Mouse (Mus musculus): ENCODE measurements at regions not wholly inside any gene's neighbourhood (a gene's known extent, or its start where the extent isn't known, plus 50 kb on each side); places are given as distances from the start of the nearest gene placed in this dataset.

GRCm38 (mm10) chr6:78228883-78229282 is 141.6 kb upstream of the Reg3b start:
- H3K4me1 ChIP-seq (ENCODE audit: control insufficient read depth, insufficient read depth, low read length), result no peaks in the 10 kb centered on the region
- DNase-seq (ENCODE audit: low spot score), result no peak
- no peak overlapping the region for H3K9ac ChIP-seq (ENCODE audit: low read depth, low read length, severe bottlenecking)

GRCm38 (mm10) chr6:78244404-78244803 is 126.1 kb upstream of the Reg3b start:
- WGBS, result 58% methylated on average over 1 of the region's 1 CpGs
- Histone ChIP-seq H3K4me1 (ENCODE audit: control insufficient read depth, insufficient read depth, low read length) (no peaks in the 10 kb centered on the region), H3K27me3 (ENCODE audit: control insufficient read depth, insufficient read depth, low read length) (no peaks in the 10 kb centered on the region), H3K4me3 (replicated peaks; ENCODE audit: low read length) (no peak overlapping the region), H3K9me3 (ENCODE audit: control insufficient read depth, low read length) (no peaks in the 10 kb centered on the region), H3K36me3 (ENCODE audit: control insufficient read depth, insufficient read depth, low read length) (no peaks in the 10 kb centered on the region), H3K27ac (replicated peaks; ENCODE audit: low read depth, low read length) (no peak overlapping the region), H3K9ac (ENCODE audit: low read depth, low read length, severe bottlenecking) (no peak overlapping the region), H3K4me2 (replicated peaks; ENCODE audit: low read depth, low read length, severe bottlenecking) (no peak overlapping the region)
- ATAC-seq (ENCODE audit: low FRiP score, low read depth) (no peak), DNase-seq (ENCODE audit: low spot score) (no peak)
- TF ChIP-seq POLR2A (IDR thresholded peaks at IDR 0.05; ENCODE audit: borderline replicate concordance, extremely low read depth, insufficient read depth, insufficient read length), result no peak

More at GRCm38 (mm10) chr6:78228883-78229282, 141.6 kb upstream of the Reg3b start:
- TF ChIP-seq POLR2A (IDR thresholded peaks at IDR 0.05; ENCODE audit: borderline replicate concordance, extremely low read depth, insufficient read depth, insufficient read length), result no peak
- H3K9me3 ChIP-seq (ENCODE audit: control insufficient read depth, low read length), result no peaks in the 10 kb centered on the region
- H3K36me3 ChIP-seq (ENCODE audit: control insufficient read depth, insufficient read depth, low read length), result no peaks in the 10 kb centered on the region
- H3K27me3 ChIP-seq (ENCODE audit: control insufficient read depth, insufficient read depth, low read length), result no peaks in the 10 kb centered on the region
- H3K4me3 ChIP-seq (replicated peaks; ENCODE audit: low read length), result no peak overlapping the region
- H3K27ac ChIP-seq (replicated peaks; ENCODE audit: low read depth, low read length), result no peak overlapping the region
- no peak overlapping the region for H3K4me2 ChIP-seq (replicated peaks; ENCODE audit: low read depth, low read length, severe bottlenecking)
- no peak for ATAC-seq (ENCODE audit: low FRiP score, low read depth)
- WGBS, result 87% methylated on average over 3 of the region's 3 CpGs

GRCm38 (mm10) chr6:78245010-78245409 is 125.4 kb upstream of the Reg3b start:
- H3K4me3 ChIP-seq (replicated peaks; ENCODE audit: low read length), result no peak overlapping the region

GRCm38 (mm10) chr6:78250053-78250452 is 120.4 kb upstream of the Reg3b start:
- Histone ChIP-seq H3K27ac (replicated peaks; ENCODE audit: low read depth, low read length) (no peak overlapping the region), H3K9me3 (ENCODE audit: control insufficient read depth, low read length) (no peaks in the 10 kb centered on the region), H3K4me3 (replicated peaks; ENCODE audit: low read length) (no peak overlapping the region), H3K36me3 (ENCODE audit: control insufficient read depth, insufficient read depth, low read length) (no peaks in the 10 kb centered on the region), H3K27me3 (ENCODE audit: control insufficient read depth, insufficient read depth, low read length) (no peaks in the 10 kb centered on the region), H3K9ac (ENCODE audit: low read depth, low read length, severe bottlenecking) (no peak overlapping the region), H3K4me2 (replicated peaks; ENCODE audit: low read depth, low read length, severe bottlenecking) (no peak overlapping the region), H3K4me1 (ENCODE audit: control insufficient read depth, insufficient read depth, low read length) (no peaks in the 10 kb centered on the region)
- WGBS, result 56% methylated on average over 1 of the region's 1 CpGs
- DNase-seq (ENCODE audit: low spot score) (no peak), ATAC-seq (ENCODE audit: low FRiP score, low read depth) (no peak)
- no peak for TF ChIP-seq POLR2A (IDR thresholded peaks at IDR 0.05; ENCODE audit: borderline replicate concordance, extremely low read depth, insufficient read depth, insufficient read length)

More at GRCm38 (mm10) chr6:78245010-78245409, 125.4 kb upstream of the Reg3b start:
- H3K9ac ChIP-seq (ENCODE audit: low read depth, low read length, severe bottlenecking), result no peak overlapping the region
- no peak overlapping the region for H3K27ac ChIP-seq (replicated peaks; ENCODE audit: low read depth, low read length)
- no peak overlapping the region for H3K4me2 ChIP-seq (replicated peaks; ENCODE audit: low read depth, low read length, severe bottlenecking)
- H3K4me1 ChIP-seq (ENCODE audit: control insufficient read depth, insufficient read depth, low read length), result no peaks in the 10 kb centered on the region
- WGBS, result 81% methylated on average over 1 of the region's 1 CpGs
- ATAC-seq (ENCODE audit: low FRiP score, low read depth) (no peak), DNase-seq (ENCODE audit: low spot score) (no peak)
- no peak for TF ChIP-seq POLR2A (IDR thresholded peaks at IDR 0.05; ENCODE audit: borderline replicate concordance, extremely low read depth, insufficient read depth, insufficient read length)
- no peaks in the 10 kb centered on the region for H3K27me3 ChIP-seq (ENCODE audit: control insufficient read depth, insufficient read depth, low read length)
- H3K9me3 ChIP-seq (ENCODE audit: control insufficient read depth, low read length), result no peaks in the 10 kb centered on the region
- no peaks in the 10 kb centered on the region for H3K36me3 ChIP-seq (ENCODE audit: control insufficient read depth, insufficient read depth, low read length)

- DNase-seq (ENCODE audit: low spot score) (no peak), ATAC-seq (ENCODE audit: low FRiP score, low read depth) (no peak)
- no peaks in the 10 kb centered on the region for H3K27me3 ChIP-seq (ENCODE audit: control insufficient read depth, insufficient read depth, low read length)
- no peak overlapping the region for H3K4me2 ChIP-seq (replicated peaks; ENCODE audit: low read depth, low read length, severe bottlenecking)
- whole genome bisulfite sequencing, result 33% methylated on average over 2 of the region's 2 CpGs
- H3K9me3 ChIP-seq (ENCODE audit: control insufficient read depth, low read length), result no peaks in the 10 kb centered on the region
- H3K4me3 ChIP-seq (replicated peaks; ENCODE audit: low read length), result no peak overlapping the region
- H3K9ac ChIP-seq (ENCODE audit: low read depth, low read length, severe bottlenecking), result no peak overlapping the region
- H3K36me3 ChIP-seq (ENCODE audit: control insufficient read depth, insufficient read depth, low read length), result no peaks in the 10 kb centered on the region
- no peaks in the 10 kb centered on the region for H3K4me1 ChIP-seq (ENCODE audit: control insufficient read depth, insufficient read depth, low read length)
- TF ChIP-seq POLR2A (IDR thresholded peaks at IDR 0.05; ENCODE audit: borderline replicate concordance, extremely low read depth, insufficient read depth, insufficient read length), result no peak
- H3K27ac ChIP-seq (replicated peaks; ENCODE audit: low read depth, low read length), result no peak overlapping the region
Measured at GRCm38 (mm10) chr6:78250541-78250940, 119.9 kb upstream of the Reg3b start.

Measured in limb, embryonic 14.5 days (tissue).